Mouse (Mus musculus) stomach, postnatal 0 days (tissue): ENCODE data around the gene Cass4.

ENCODE experiments used
- CTCF ChIP-seq: IDR thresholded peaks from 2 replicates; pipeline ENCODE4 v1.5.1; 2016; ENCODE audit warnings: antibody characterized with exemption, low read depth, mild to moderate bottlenecking, moderate library complexity
- EP300 ChIP-seq: optimal IDR thresholded peaks from 2 replicates; pipeline ENCODE3; 2016; ENCODE audit warnings: antibody characterized with exemption

DNA sequence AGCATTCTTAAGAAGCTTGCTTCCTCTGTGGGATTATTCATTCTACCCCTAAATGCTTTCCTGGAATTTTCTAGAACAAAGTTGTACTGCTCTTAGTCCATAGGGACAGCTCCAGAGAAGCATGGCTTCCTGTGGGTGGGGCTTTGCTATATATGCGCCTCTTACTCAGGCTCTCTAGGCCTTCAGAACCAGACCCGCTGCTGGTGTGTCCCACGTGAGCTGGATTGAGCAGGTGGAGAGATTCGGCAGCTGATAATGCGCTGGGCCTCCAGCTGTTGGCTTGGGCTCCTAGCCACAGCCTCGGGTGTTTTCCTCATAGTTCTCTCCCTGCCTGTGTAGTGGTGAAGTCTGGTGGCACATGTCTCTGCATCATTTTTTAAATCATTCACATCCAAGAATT is 57.0 kb downstream of the Cass4 start:
- TF ChIP-seq CTCF, result no peak
- no peak for TF ChIP-seq EP300
